11 mouse cellular contexts compared by ENCODE assay signal in the genomic region with DNA sequence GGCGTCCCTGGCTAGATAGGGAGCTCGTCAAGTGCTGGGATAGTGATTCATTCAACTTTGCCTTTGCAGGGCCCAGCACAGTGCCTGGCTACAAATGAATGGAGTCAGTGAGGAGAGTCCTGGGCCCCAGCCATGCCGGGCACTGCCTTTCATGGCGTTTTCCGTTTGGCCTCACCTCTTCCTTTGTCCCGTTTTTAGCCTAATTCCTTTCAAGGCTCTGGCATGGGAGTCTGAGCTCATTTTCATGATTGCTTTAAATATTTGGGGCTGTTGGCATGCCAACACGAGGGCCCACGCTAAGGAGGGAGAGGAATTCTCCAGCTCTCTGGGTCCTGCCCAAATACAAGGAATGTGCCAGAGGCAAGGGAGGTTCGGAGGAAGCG. TPM values are rescaled to one million over a fixed set of nuclear protein-coding genes. Genes with fewer than 3 reads are reported as not detected.
DNase-seq lines count a peak whose midpoint lies in the region; ATAC-seq lines count a peak whose summit lies in the region.
"Had no signal": no experiment of that assay in that cellular context is flagged by ENCODE, and none has a peak within 500 bp of the region (broad histone marks: within the 10 kb centered on the region; RNA-seq: fewer than 3 reads in every experiment).

No protein-coding gene starts in this region.

- WGBS in hindbrain, embryonic 10.5 days = 61% methylated on average over 10 of the region's 10 CpGs
- WGBS in hindbrain, embryonic 11.5 days = 61% methylated on average over 10 of the region's 10 CpGs
- WGBS in forebrain, embryonic 16.5 days = 14% methylated on average over 10 of the region's 10 CpGs

- H3K9me3 ChIP-seq in hindbrain, embryonic 10.5 days = no peaks in the 10 kb centered on the region
- H3K9me3 ChIP-seq in hindbrain, embryonic 11.5 days (ENCODE audit: control insufficient read depth, low read length) = no peaks in the 10 kb centered on the region
- H3K9me3 ChIP-seq in forebrain, embryonic 16.5 days (ENCODE audit: control insufficient read depth, low read length) = no peaks in the 10 kb centered on the region

- peak overlapping the region; percentile 62 for H3K27ac ChIP-seq in hindbrain, embryonic 10.5 days
- H3K27ac ChIP-seq in hindbrain, embryonic 11.5 days (ENCODE audit: low read depth, low read length) = no peak overlapping the region
- H3K27ac ChIP-seq in forebrain, embryonic 16.5 days (ENCODE audit: low read length) = no peak overlapping the region

- no peak overlapping the region for H3K4me3 ChIP-seq in hindbrain, embryonic 10.5 days
- H3K4me3 ChIP-seq in hindbrain, embryonic 11.5 days (ENCODE audit: low read depth, low read length) = no peak overlapping the region
- no peak overlapping the region for H3K4me3 ChIP-seq in forebrain, embryonic 16.5 days (replicated peaks; ENCODE audit: low read length)

- no peak overlapping the region for H3K9ac ChIP-seq in hindbrain, embryonic 11.5 days (ENCODE audit: low read depth, low read length)
- no peak overlapping the region; the same call in 1 of the 2 replicates for H3K9ac ChIP-seq in forebrain, embryonic 16.5 days (replicated peaks; ENCODE audit: low read depth, low read length)

- no peaks in the 10 kb centered on the region for H3K27me3 ChIP-seq in hindbrain, embryonic 10.5 days (ENCODE audit: insufficient read depth, poor library complexity, severe bottlenecking)
- H3K27me3 ChIP-seq in hindbrain, embryonic 11.5 days (ENCODE audit: control insufficient read depth, insufficient read depth, low read length) = no peaks in the 10 kb centered on the region
- H3K27me3 ChIP-seq in forebrain, embryonic 16.5 days (replicated peaks; ENCODE audit: control insufficient read depth, insufficient read depth, low read length) = no peaks in the 10 kb centered on the region

- no peaks in the 10 kb centered on the region for H3K36me3 ChIP-seq in hindbrain, embryonic 10.5 days
- H3K36me3 ChIP-seq in hindbrain, embryonic 11.5 days (ENCODE audit: control insufficient read depth, insufficient read depth, low read length) = no peaks in the 10 kb centered on the region
- no peaks in the 10 kb centered on the region for H3K36me3 ChIP-seq in forebrain, embryonic 16.5 days (ENCODE audit: control insufficient read depth, insufficient read depth)

- intact Hi-C loops in left cerebral cortex, postnatal 25 days (cut with DNase I) = no loop called here

- no peak overlapping the region for H3K4me2 ChIP-seq in hindbrain, embryonic 11.5 days (replicated peaks; ENCODE audit: low read depth, low read length)
- H3K4me2 ChIP-seq in forebrain, embryonic 16.5 days (ENCODE audit: low read length) = no peak overlapping the region

- H3K4me1 ChIP-seq in hindbrain, embryonic 10.5 days (replicated peaks) = peaks cover 20% of the 10 kb centered on the region; the same call in 1 of the 2 replicates
- H3K4me1 ChIP-seq in hindbrain, embryonic 11.5 days (replicated peaks; ENCODE audit: control insufficient read depth, insufficient read depth, low read length) = no peaks in the 10 kb centered on the region
- peaks cover 12% of the 10 kb centered on the region for H3K4me1 ChIP-seq in forebrain, embryonic 16.5 days (replicated peaks; ENCODE audit: control insufficient read depth, insufficient read depth, low read length)

- no peak for DNase-seq in hindbrain, embryonic 10.5 days (ENCODE audit: low spot score)
- DNase-seq in hindbrain, embryonic 11.5 days (ENCODE audit: low spot score) = no peak
- DNase-seq in left cerebral cortex, postnatal 25 days (ENCODE audit: low spot score in 2 of 2) = peak; percentile 35 to 70
- DNase-seq in right cerebral cortex, adult 18-20 months = peak; percentile 45
- DNase-seq in gastrocnemius, postnatal 4 days (ENCODE audit: low spot score in 2 of 2) = no peak
- DNase-seq in urinary bladder, postnatal 36 days (ENCODE audit: low spot score in 2 of 2) = no peak
- no peak for DNase-seq in thymus, postnatal 0 days (ENCODE audit: low spot score)

- ATAC-seq in hindbrain, embryonic 11.5 days (ENCODE audit: low FRiP score) = no peak
- peak; percentile 87 for ATAC-seq in forebrain, embryonic 16.5 days

RNA-seq across cellular contexts. Expression of gene Rpl37a, which starts 28.6 kb away (rescaled TPM):
- 1,371 and 1,426 TPM in 2 replicates for polyA plus RNA-seq in hindbrain, embryonic 10.5 days (2016; fragmentation: Nextera tagmentation; extraction: Ambion mirVana)
- 1,424 and 1,478 TPM in 2 replicates for polyA plus RNA-seq in hindbrain, embryonic 11.5 days (2014; fragmentation: Nextera tagmentation; extraction: Ambion mirVana)
- 951 and 957 TPM in 2 replicates for polyA plus RNA-seq in forebrain, embryonic 16.5 days (2015; fragmentation: Nextera tagmentation; extraction: Ambion mirVana)
- total RNA-seq in left cerebral cortex, postnatal 25 days (2021) = 100 to 1,000 TPM; 500 to 511 TPM
- 1,000 to 10,000 TPM; 1,201 to 1,311 TPM for total RNA-seq in gastrocnemius, postnatal 4 days (2021)
- polyA plus RNA-seq in thymus, postnatal 0 days (2015; fragmentation: Nextera tagmentation; extraction: Ambion mirVana) = 2,771 and 2,781 TPM in 2 replicates

RNA-seq across cellular contexts. Expression of gene Ankar, which starts 39.3 kb away (rescaled TPM):
- polyA plus RNA-seq in hindbrain, embryonic 10.5 days (2016; fragmentation: Nextera tagmentation; extraction: Ambion mirVana) = not detected in 2 replicates
- polyA plus RNA-seq in hindbrain, embryonic 11.5 days (2014; fragmentation: Nextera tagmentation; extraction: Ambion mirVana) = 0.05 TPM in 1 of 2 replicates, not detected in the other
- polyA plus RNA-seq in forebrain, embryonic 16.5 days (2015; fragmentation: Nextera tagmentation; extraction: Ambion mirVana) = not detected in 2 replicates
- not detected for total RNA-seq in left cerebral cortex, postnatal 25 days (2021)
- not detected for total RNA-seq in gastrocnemius, postnatal 4 days (2021)
- not detected in 2 replicates for polyA plus RNA-seq in thymus, postnatal 0 days (2015; fragmentation: Nextera tagmentation; extraction: Ambion mirVana)
- polyA plus RNA-seq: heart, embryonic 14.5 days; liver, embryonic 16.5 days; stomach, embryonic 14.5 days had no signal

Comparison
In these comparisons a context has a peak if more than half of its experiments do, and no peak if none do; other contexts are left out.
1. DNase-seq: peak in left cerebral cortex, postnatal 25 days (2 of 2) and right cerebral cortex, adult 18-20 months (single experiment); none in hindbrain, embryonic 10.5 days (single experiment), hindbrain, embryonic 11.5 days (single experiment), gastrocnemius, postnatal 4 days (0 of 2), urinary bladder, postnatal 36 days (0 of 2) and thymus, postnatal 0 days (single experiment).